Mouse (Mus musculus) heart, postnatal 0 days (tissue): ENCODE results near the gene Cox17.

Experiments
- CTCF ChIP-seq: IDR thresholded peaks from 2 replicates; pipeline ENCODE4 v1.5.1; 2016; ENCODE audit warnings: antibody characterized with exemption, control low read depth, low read depth
- EP300 ChIP-seq: IDR thresholded peaks from 2 replicates; pipeline ENCODE4 v1.6.1; 2016; ENCODE audit warnings: antibody characterized with exemption, low read depth

- TF ChIP-seq CTCF (no peak), EP300 (no peak)
Observed at GRCm38 (mm10) chr16:38373941-38374340, 27.1 kb downstream of the Cox17 start.
